10 mouse cellular contexts compared by ENCODE assay signal in the genomic region with DNA sequence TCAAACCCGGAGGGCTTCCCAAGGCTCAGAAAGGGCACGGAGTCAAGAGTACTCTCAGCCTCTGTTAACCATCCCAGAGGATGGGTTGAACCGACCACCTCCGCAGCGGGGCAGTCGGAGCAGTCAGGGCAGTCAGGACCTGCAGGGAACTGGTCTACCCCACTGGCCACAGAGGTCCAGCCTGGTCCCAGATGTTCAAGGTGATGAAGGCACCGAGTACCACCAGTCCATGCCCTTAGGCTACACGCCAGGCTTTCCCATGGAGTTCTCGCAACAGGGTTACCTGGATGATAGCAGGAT. TPM values are rescaled to one million over a fixed set of nuclear protein-coding genes. Genes with fewer than 3 reads are reported as not detected.
DNase-seq lines count a peak whose midpoint lies in the region; ATAC-seq and TF ChIP-seq lines count a peak whose summit lies in the region.
"Had no signal": no experiment of that assay in that cellular context is flagged by ENCODE, and none has a peak within 500 bp of the region (broad histone marks: within the 10 kb centered on the region; RNA-seq: fewer than 3 reads in every experiment).

No protein-coding gene starts in this region.

- no peak overlapping the region for H3K4me3 ChIP-seq in heart, embryonic 16.5 days (ENCODE audit: low read length)
- no peak overlapping the region for H3K4me3 ChIP-seq in heart, adult 2 months
- H3K4me3 ChIP-seq in embryonic facial prominence, embryonic 14.5 days (ENCODE audit: low read depth, low read length): no peak overlapping the region
- peak overlapping the region; percentile 27 for H3K4me3 ChIP-seq in hindbrain, embryonic 15.5 days
- peak overlapping the region; percentile 29 for H3K4me3 ChIP-seq in midbrain, embryonic 16.5 days (ENCODE audit: low read depth, low read length)

- no peak for DNase-seq in heart, adult 2 months
- DNase-seq in embryonic facial prominence, embryonic 14.5 days (ENCODE audit: low spot score): no peak
- no peak for DNase-seq in thymus, postnatal 10 days (ENCODE audit: low spot score in 2 of 2)
- no peak for DNase-seq in kidney, postnatal 14 days
- DNase-seq: layer of hippocampus, adult 9-11 months had no signal

- no peak overlapping the region for H3K27ac ChIP-seq in heart, embryonic 16.5 days (ENCODE audit: low read length)
- no peak overlapping the region for H3K27ac ChIP-seq in heart, adult 2 months
- H3K27ac ChIP-seq in embryonic facial prominence, embryonic 14.5 days (replicated peaks; ENCODE audit: low read depth, low read length): no peak overlapping the region
- no peak overlapping the region for H3K27ac ChIP-seq in hindbrain, embryonic 15.5 days (replicated peaks)
- H3K27ac ChIP-seq in midbrain, embryonic 16.5 days (ENCODE audit: low read length): no peak overlapping the region

- H3K9me3 ChIP-seq in heart, embryonic 16.5 days (replicated peaks; ENCODE audit: control insufficient read depth, low read length): no peaks in the 10 kb centered on the region
- H3K9me3 ChIP-seq in embryonic facial prominence, embryonic 14.5 days (ENCODE audit: control insufficient read depth, low read length): no peaks in the 10 kb centered on the region
- H3K9me3 ChIP-seq in hindbrain, embryonic 15.5 days: no peaks in the 10 kb centered on the region
- H3K9me3 ChIP-seq in midbrain, embryonic 16.5 days (replicated peaks; ENCODE audit: control insufficient read depth, low read length, poor library complexity, severe bottlenecking): no peaks in the 10 kb centered on the region

- no peak for TF ChIP-seq EP300 in heart, adult 2 months (IDR thresholded peaks at IDR 0.05; ENCODE audit: insufficient read depth, low read depth, low read length)

- no peaks in the 10 kb centered on the region for H3K27me3 ChIP-seq in heart, embryonic 16.5 days (ENCODE audit: control insufficient read depth, insufficient read depth, low read length)
- H3K27me3 ChIP-seq in heart, adult 2 months (ENCODE audit: control insufficient read depth, insufficient read depth, low read length): no peaks in the 10 kb centered on the region
- H3K27me3 ChIP-seq in embryonic facial prominence, embryonic 14.5 days (replicated peaks; ENCODE audit: control insufficient read depth, insufficient read depth, low read length): no peaks in the 10 kb centered on the region
- no peaks in the 10 kb centered on the region for H3K27me3 ChIP-seq in hindbrain, embryonic 15.5 days
- H3K27me3 ChIP-seq in midbrain, embryonic 16.5 days (ENCODE audit: control insufficient read depth, insufficient read depth, low read depth, low read length): no peaks in the 10 kb centered on the region

- TF ChIP-seq CTCF in heart, adult 2 months (IDR thresholded peaks at IDR 0.05): no peak

- intact Hi-C loops in heart, adult 2 months (cut with DNase I): no loop called here

- peaks cover 17% of the 10 kb centered on the region for H3K36me3 ChIP-seq in heart, embryonic 16.5 days (ENCODE audit: control insufficient read depth, insufficient read depth)
- H3K36me3 ChIP-seq in heart, adult 2 months (ENCODE audit: control insufficient read depth, insufficient read depth, low read length): no peaks in the 10 kb centered on the region
- peaks cover 43% of the 10 kb centered on the region for H3K36me3 ChIP-seq in embryonic facial prominence, embryonic 14.5 days (ENCODE audit: control insufficient read depth, insufficient read depth, low read length)
- H3K36me3 ChIP-seq in hindbrain, embryonic 15.5 days: peaks cover 21% of the 10 kb centered on the region
- peaks cover 17% of the 10 kb centered on the region for H3K36me3 ChIP-seq in midbrain, embryonic 16.5 days (ENCODE audit: control insufficient read depth, insufficient read depth, low read length)

- no peak for TF ChIP-seq POLR2A in heart, adult 2 months (IDR thresholded peaks at IDR 0.05; ENCODE audit: insufficient read depth, low read depth, low read length)

- no peaks in the 10 kb centered on the region; the same call in 1 of the 2 replicates for H3K4me1 ChIP-seq in heart, embryonic 16.5 days (ENCODE audit: control insufficient read depth, insufficient read depth, low read length)
- H3K4me1 ChIP-seq in heart, adult 2 months (ENCODE audit: control insufficient read depth, insufficient read depth, low read length): no peaks in the 10 kb centered on the region
- no peaks in the 10 kb centered on the region for H3K4me1 ChIP-seq in embryonic facial prominence, embryonic 14.5 days (ENCODE audit: control insufficient read depth, insufficient read depth, low read length)
- H3K4me1 ChIP-seq in hindbrain, embryonic 15.5 days (replicated peaks): peaks cover 10% of the 10 kb centered on the region
- H3K4me1 ChIP-seq in midbrain, embryonic 16.5 days (ENCODE audit: control insufficient read depth, insufficient read depth, low read length): peaks cover 6% of the 10 kb centered on the region

- no peak overlapping the region for H3K9ac ChIP-seq in heart, embryonic 16.5 days (ENCODE audit: low read length)
- H3K9ac ChIP-seq in heart, adult 2 months (ENCODE audit: low read depth, low read length): no peak overlapping the region
- 0 out of 2 replicates have a peak overlapping the region, but pooled peaks have one; percentile 34 for H3K9ac ChIP-seq in embryonic facial prominence, embryonic 14.5 days (ENCODE audit: low read depth, low read length)
- H3K9ac ChIP-seq in hindbrain, embryonic 15.5 days: peak overlapping the region; percentile 43
- no peak overlapping the region; the same call in 1 of the 2 replicates for H3K9ac ChIP-seq in midbrain, embryonic 16.5 days (ENCODE audit: low read depth, low read length)

- no peak for ATAC-seq in heart, embryonic 16.5 days (replicated peaks; ENCODE audit: extremely low read depth, insufficient read depth, low FRiP score)
- peak; percentile 15 for ATAC-seq in embryonic facial prominence, embryonic 14.5 days (ENCODE audit: low read depth)
- ATAC-seq in hindbrain, embryonic 15.5 days (ENCODE audit: low FRiP score, low read depth): peak; percentile 17; the same call in 1 of the 2 replicates
- peak; percentile 29 for ATAC-seq in midbrain, embryonic 16.5 days
- no peak for ATAC-seq in granulocyte monocyte progenitor cell, adult 5-6 weeks (replicated peaks; ENCODE audit: poor library complexity, severe bottlenecking)

- 70% methylated on average over 9 of the region's 9 CpGs for WGBS in heart, embryonic 16.5 days
- WGBS in heart, adult 2 months: 74% methylated on average over 9 of the region's 9 CpGs
- WGBS in embryonic facial prominence, embryonic 14.5 days: 73% methylated on average over 6 of the region's 9 CpGs
- WGBS in hindbrain, embryonic 15.5 days: 57% methylated on average over 9 of the region's 9 CpGs
- whole genome bisulfite sequencing in midbrain, embryonic 16.5 days: 61% methylated on average over 9 of the region's 9 CpGs

- peak overlapping the region; percentile 39 for H3K4me2 ChIP-seq in heart, embryonic 16.5 days (ENCODE audit: low read depth, low read length)
- peak overlapping the region; percentile 40 for H3K4me2 ChIP-seq in embryonic facial prominence, embryonic 14.5 days (ENCODE audit: low read depth, low read length)
- H3K4me2 ChIP-seq in hindbrain, embryonic 15.5 days: peak overlapping the region; percentile 56
- H3K4me2 ChIP-seq in midbrain, embryonic 16.5 days (ENCODE audit: low read length): peak overlapping the region; percentile 52

- H3K79me2 ChIP-seq in heart, adult 2 months (replicated peaks; ENCODE audit: control insufficient read depth, insufficient read depth, low read length): no peaks in the 10 kb centered on the region

RNA-seq across cellular contexts. Expression of a gene that starts 0.2 kb away (rescaled TPM):
- polyA plus RNA-seq in heart, embryonic 16.5 days (2015; fragmentation: Nextera tagmentation; extraction: Ambion mirVana): not detected in 2 replicates
- not detected for total RNA-seq in heart, adult 2 months (2021)
- 0.06 TPM in 1 of 2 replicates, not detected in the other for polyA plus RNA-seq in heart, adult 2 months (2012; rRNA removed)
- not detected in 2 replicates for polyA plus RNA-seq in embryonic facial prominence, embryonic 14.5 days (2014; fragmentation: Nextera tagmentation; extraction: Ambion mirVana)
- polyA plus RNA-seq in hindbrain, embryonic 15.5 days (2015; fragmentation: Nextera tagmentation; extraction: Ambion mirVana): 0.16 and 0.31 TPM in 2 replicates
- polyA plus RNA-seq in midbrain, embryonic 16.5 days (2015; fragmentation: Nextera tagmentation; extraction: Ambion mirVana): 0.14 and 0.28 TPM in 2 replicates
- not detected in 2 replicates for total RNA-seq in granulocyte monocyte progenitor cell, adult 5-6 weeks (2014; fragmentation: Nextera tagmentation)
- total RNA-seq in granulocyte monocyte progenitor cell, adult 5-6 weeks (2017): not detected in 2 replicates
- total RNA-seq: gastrocnemius, postnatal 4 days had no signal

RNA-seq across cellular contexts. Expression of a gene that starts 21.3 kb away (rescaled TPM):
- 12.6 and 14.1 TPM in 2 replicates for polyA plus RNA-seq in heart, embryonic 16.5 days (2015; fragmentation: Nextera tagmentation; extraction: Ambion mirVana)
- 10 to 100 TPM; 47.8 to 54.9 TPM for total RNA-seq in heart, adult 2 months (2021)
- polyA plus RNA-seq in heart, adult 2 months (2012; rRNA removed): 70.9 and 79.4 TPM in 2 replicates
- polyA plus RNA-seq in embryonic facial prominence, embryonic 14.5 days (2014; fragmentation: Nextera tagmentation; extraction: Ambion mirVana): 20.2 and 22.6 TPM in 2 replicates
- polyA plus RNA-seq in hindbrain, embryonic 15.5 days (2015; fragmentation: Nextera tagmentation; extraction: Ambion mirVana): 36.2 and 42.5 TPM in 2 replicates
- polyA plus RNA-seq in midbrain, embryonic 16.5 days (2015; fragmentation: Nextera tagmentation; extraction: Ambion mirVana): 28.4 and 28.7 TPM in 2 replicates
- 2.2 and 4.9 TPM in 2 replicates for total RNA-seq in granulocyte monocyte progenitor cell, adult 5-6 weeks (2014; fragmentation: Nextera tagmentation)
- 0.99 and 3.4 TPM in 2 replicates for total RNA-seq in granulocyte monocyte progenitor cell, adult 5-6 weeks (2017)

RNA-seq across cellular contexts. Expression of a gene that starts 28.9 kb away (rescaled TPM):
- 70.7 and 85.5 TPM in 2 replicates for polyA plus RNA-seq in heart, embryonic 16.5 days (2015; fragmentation: Nextera tagmentation; extraction: Ambion mirVana)
- 100 to 1,000 TPM; 482 to 516 TPM for total RNA-seq in heart, adult 2 months (2021)
- polyA plus RNA-seq in heart, adult 2 months (2012; rRNA removed): 1,225 and 1,460 TPM in 2 replicates
- polyA plus RNA-seq in embryonic facial prominence, embryonic 14.5 days (2014; fragmentation: Nextera tagmentation; extraction: Ambion mirVana): 43.3 and 58.2 TPM in 2 replicates
- 10.5 and 10.9 TPM in 2 replicates for polyA plus RNA-seq in hindbrain, embryonic 15.5 days (2015; fragmentation: Nextera tagmentation; extraction: Ambion mirVana)
- polyA plus RNA-seq in midbrain, embryonic 16.5 days (2015; fragmentation: Nextera tagmentation; extraction: Ambion mirVana): 6.9 and 8.1 TPM in 2 replicates
- total RNA-seq in granulocyte monocyte progenitor cell, adult 5-6 weeks (2014; fragmentation: Nextera tagmentation): 0.32 TPM in 1 of 2 replicates, not detected in the other
- total RNA-seq in granulocyte monocyte progenitor cell, adult 5-6 weeks (2017): 1.0 TPM in 1 of 2 replicates, not detected in the other

RNA-seq across cellular contexts. Expression of a gene that starts 30.6 kb away (rescaled TPM):
- polyA plus RNA-seq in heart, embryonic 16.5 days (2015; fragmentation: Nextera tagmentation; extraction: Ambion mirVana): 25.3 and 25.6 TPM in 2 replicates
- 10 to 100 TPM; 93.2 to 99.4 TPM for total RNA-seq in heart, adult 2 months (2021)
- 54.9 and 61.3 TPM in 2 replicates for polyA plus RNA-seq in heart, adult 2 months (2012; rRNA removed)
- 23.6 and 23.8 TPM in 2 replicates for polyA plus RNA-seq in embryonic facial prominence, embryonic 14.5 days (2014; fragmentation: Nextera tagmentation; extraction: Ambion mirVana)
- 27.5 and 30.1 TPM in 2 replicates for polyA plus RNA-seq in hindbrain, embryonic 15.5 days (2015; fragmentation: Nextera tagmentation; extraction: Ambion mirVana)
- 25.6 and 28.7 TPM in 2 replicates for polyA plus RNA-seq in midbrain, embryonic 16.5 days (2015; fragmentation: Nextera tagmentation; extraction: Ambion mirVana)
- total RNA-seq in granulocyte monocyte progenitor cell, adult 5-6 weeks (2014; fragmentation: Nextera tagmentation): 79.9 and 98.6 TPM in 2 replicates
- 38.5 and 46.7 TPM in 2 replicates for total RNA-seq in granulocyte monocyte progenitor cell, adult 5-6 weeks (2017)

RNA-seq across cellular contexts. Expression of a gene that starts 31.4 kb away (rescaled TPM):
- polyA plus RNA-seq in heart, embryonic 16.5 days (2015; fragmentation: Nextera tagmentation; extraction: Ambion mirVana): 0.17 and 0.37 TPM in 2 replicates
- total RNA-seq in heart, adult 2 months (2021): not detected
- 0.06 TPM in 1 of 2 replicates, not detected in the other for polyA plus RNA-seq in heart, adult 2 months (2012; rRNA removed)
- 0.56 and 1.6 TPM in 2 replicates for polyA plus RNA-seq in embryonic facial prominence, embryonic 14.5 days (2014; fragmentation: Nextera tagmentation; extraction: Ambion mirVana)
- 0.08 TPM in 1 of 2 replicates, not detected in the other for polyA plus RNA-seq in hindbrain, embryonic 15.5 days (2015; fragmentation: Nextera tagmentation; extraction: Ambion mirVana)
- polyA plus RNA-seq in midbrain, embryonic 16.5 days (2015; fragmentation: Nextera tagmentation; extraction: Ambion mirVana): not detected in 2 replicates
- total RNA-seq in granulocyte monocyte progenitor cell, adult 5-6 weeks (2014; fragmentation: Nextera tagmentation): not detected in 2 replicates
- not detected in 2 replicates for total RNA-seq in granulocyte monocyte progenitor cell, adult 5-6 weeks (2017)

Comparison
In these comparisons a context has a peak if more than half of its experiments do, and no peak if none do; other contexts are left out.
1. RNA of a gene that starts 28.9 kb away (polyA plus RNA-seq): 1,225 to 1,460 TPM in heart, adult 2 months; 70.7 to 85.5 TPM in heart, embryonic 16.5 days, 43.3 to 58.2 TPM in embryonic facial prominence, embryonic 14.5 days, 10.5 to 10.9 TPM in hindbrain, embryonic 15.5 days and 6.9 to 8.1 TPM in midbrain, embryonic 16.5 days; every median in the first group is over 10 times any median in the second.
2. ATAC-seq: peak in embryonic facial prominence, embryonic 14.5 days (single experiment), hindbrain, embryonic 15.5 days (single experiment) and midbrain, embryonic 16.5 days (single experiment); none in heart, embryonic 16.5 days (single experiment) and granulocyte monocyte progenitor cell, adult 5-6 weeks (single experiment).
3. H3K4me3 ChIP-seq: peak in hindbrain, embryonic 15.5 days (single experiment) and midbrain, embryonic 16.5 days (single experiment); none in heart, embryonic 16.5 days (single experiment), heart, adult 2 months (single experiment) and embryonic facial prominence, embryonic 14.5 days (single experiment).
4. H3K9ac ChIP-seq: peak in embryonic facial prominence, embryonic 14.5 days (single experiment) and hindbrain, embryonic 15.5 days (single experiment); none in heart, embryonic 16.5 days (single experiment), heart, adult 2 months (single experiment) and midbrain, embryonic 16.5 days (single experiment).
5. Peak in every context shown above with its lines, with median percentiles within 50 percentile points of each other: H3K4me2 ChIP-seq.